Mouse (Mus musculus): ENCODE data around the gene Dbnl.

DNA sequence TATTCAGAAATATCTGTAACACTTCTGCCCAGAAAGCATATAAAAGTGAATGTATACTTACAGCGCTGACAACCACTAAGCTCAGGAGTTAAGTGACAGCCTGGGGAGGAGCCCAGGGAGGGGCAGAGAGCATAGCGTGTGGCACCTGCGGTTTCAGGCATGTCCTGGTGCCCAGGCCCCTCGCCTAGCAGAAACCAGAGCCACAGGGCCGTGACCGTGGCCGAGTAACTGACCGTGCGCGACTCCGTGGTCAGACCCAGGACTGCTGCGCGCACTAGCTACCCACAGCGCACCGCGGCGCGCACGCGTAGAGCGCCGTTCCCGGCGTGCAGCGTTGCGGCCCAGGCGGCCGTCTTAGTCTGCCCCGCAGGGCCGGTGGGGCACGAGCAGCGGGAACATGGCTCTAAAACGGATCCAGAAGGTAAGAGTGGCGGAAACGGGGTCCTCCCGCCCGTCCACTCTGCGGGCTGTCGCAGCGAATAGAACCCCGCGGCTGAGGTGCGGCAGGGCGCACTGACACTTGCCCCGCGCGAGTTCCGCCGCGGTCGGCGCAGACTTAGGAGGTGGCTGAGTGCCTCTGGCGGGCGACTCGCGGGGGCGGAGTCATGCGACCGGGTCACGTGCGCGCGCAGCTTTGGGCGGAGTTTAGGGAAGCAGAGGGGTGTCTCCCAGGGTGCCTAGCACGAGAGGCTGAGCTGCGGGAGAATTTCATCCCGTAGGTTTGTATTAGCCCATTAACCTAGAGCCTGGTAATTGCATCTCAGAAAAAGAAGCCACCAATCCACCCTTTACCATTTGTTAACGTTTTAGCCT, 26.3 kb upstream of the Dbnl start, which contains the start of gene Urgcp:
- TF ChIP-seq CTCF (conservative IDR thresholded peaks at IDR 0.05 in 1 of 2, IDR thresholded peaks at IDR 0.05 in 1 of 2; ENCODE audit: low read depth in 2 of 2, low read length in 2 of 2) (peak in 1 of 2 experiments; percentile 8; a peak in 2 of 4 replicates), POLR2A (IDR thresholded peaks at IDR 0.05; ENCODE audit: low read depth, low read length) (peak; percentile 99), TCF12 (IDR thresholded peaks at IDR 0.05; ENCODE audit: low read depth, low read length) (peak; percentile 81), POLR2AphosphoS2 (IDR thresholded peaks at IDR 0.05; ENCODE audit: low read depth, low read length) (peak; percentile 93), NELFE (IDR thresholded peaks at IDR 0.05; ENCODE audit: low read depth, low read length) (peak; percentile 99), CHD1 (IDR thresholded peaks at IDR 0.05; ENCODE audit: low read depth, low read length) (0 out of 2 replicates have a peak, but pooled peaks have one; percentile 72), E2F4 (IDR thresholded peaks at IDR 0.05; ENCODE audit: insufficient replicate concordance, low read depth, low read length) (no peak), HCFC1 (IDR thresholded peaks at IDR 0.05; ENCODE audit: low read depth, low read length) (peak; percentile 73)

Data from CH12.LX (cell line).